Mouse (Mus musculus) hindbrain, postnatal 0 days (tissue): ENCODE measurements around the gene Clpsl2. TPM values are rescaled to one million over a fixed set of nuclear protein-coding genes. Genes with fewer than 3 reads are reported as not detected.

Experiments used
- ATAC-seq: fragments of 200-750 bp; cut with Nextera tagmentation; 2 replicates; pipeline ENCODE4 v1.8.0; 2017; ENCODE audit warnings: mild to moderate bottlenecking, moderate TSS enrichment, moderate library complexity
- DNase-seq: peaks from one replicate; pipeline ENCODE4 v3.0.0-alpha.2; 2015; ENCODE audit warnings: low spot score
- H3K27ac ChIP-seq: fragments of 300-500 bp; sonication (generic); 2 replicates; pipeline ENCODE4 v1.5.1; 2014; ENCODE audit warnings: mild to moderate bottlenecking
- H3K27me3 ChIP-seq: fragments of 300-500 bp; sonication (generic); 2 replicates; pipeline ENCODE4 v1.6.1; 2014; ENCODE audit warnings: low read length, mixed read lengths; ENCODE audit not compliant: insufficient read depth
- H3K36me3 ChIP-seq: fragments of 300-500 bp; sonication (generic); 2 replicates; pipeline ENCODE4 v1.6.1; 2014; ENCODE audit warnings: low read length, mixed read lengths; ENCODE audit not compliant: insufficient read depth
- H3K4me1 ChIP-seq: fragments of 300-500 bp; sonication (generic); 2 replicates; pipeline ENCODE4 v1.6.1; 2014; ENCODE audit warnings: antibody characterized with exemption, low read length, mixed read lengths; ENCODE audit not compliant: insufficient read depth
- H3K4me2 ChIP-seq: fragments of 300-500 bp; sonication (generic); 2 replicates; pipeline ENCODE4 v1.6.1; 2014; ENCODE audit warnings: low read depth, mild to moderate bottlenecking, low read length, moderate library complexity, mixed read lengths
- H3K4me3 ChIP-seq: fragments of 300-500 bp; sonication (generic); 2 replicates; pipeline ENCODE4 v1.5.1; 2014; ENCODE audit warnings: low read length
- H3K9ac ChIP-seq: fragments of 300-500 bp; sonication (generic); replicated peaks from 2 replicates; pipeline ENCODE4 v1.6.1; 2014; ENCODE audit warnings: mild to moderate bottlenecking, low read length, moderate library complexity, mixed read lengths
- H3K9me3 ChIP-seq: fragments of 300-500 bp; sonication (generic); 2 replicates; pipeline ENCODE4 v1.6.1; 2016; ENCODE audit warnings: low read length, mixed read lengths
- CTCF ChIP-seq: IDR thresholded peaks from 2 replicates; pipeline ENCODE4 v1.5.1; 2016; ENCODE audit warnings: antibody characterized with exemption, control low read depth, low read depth
- WGBS: fragments of 180-500 bp; shearing (Covaris S2); extraction: QIAGEN DNeasy Blood & Tissue Kit; methylation state at CpG from one replicate; pipeline ENCODE4 v1.1.7; 2014; 5-methylcytosine and 5-hydroxymethylcytosine counted together
- polyA plus RNA-seq: library from polyadenylated mRNA; unstranded; fragments of >200 nt; fragmentation: Nextera tagmentation; extraction: Ambion mirVana; gene quantifications from 2 replicates; pipeline ENCODE4 v1.2.1, GENCODE M21; 2015
- total RNA-seq: library from RNA; depleted of rRNA; stranded (reverse); fragments of >200 nt; gene quantifications from 2 replicates; pipeline ENCODE4 v1.2.3, GENCODE M21; 2014

Clpsl2 gene
- total and polyA plus RNA-seq, 2 experiments from 2014 or later, result not detected

- no peak overlapping the region for H3K27ac ChIP-seq
- H3K9me3 ChIP-seq, result no peaks in the 10 kb centered on the region
- DNase-seq, result no peak
- peak; percentile 10; the same call in 1 of the 2 replicates for TF ChIP-seq CTCF
- no peak overlapping the region for H3K9ac ChIP-seq
- H3K4me3 ChIP-seq, result no peak overlapping the region
- no peaks in the 10 kb centered on the region for H3K4me1 ChIP-seq
- no peak overlapping the region for H3K4me2 ChIP-seq
- WGBS, result 59% methylated on average over 6 of the region's 6 CpGs
- H3K36me3 ChIP-seq, result no peaks in the 10 kb centered on the region
- no peak; the same call in 1 of the 2 replicates for ATAC-seq
- H3K27me3 ChIP-seq, result no peaks in the 10 kb centered on the region
These were observed 7.6 kb downstream of the Clpsl2 start for GRCm38 (mm10) chr17:28556635-28557396.

GRCm38 (mm10) chr17:28557772-28558171, 8.6 kb downstream of the Clpsl2 start:
- H3K27me3 ChIP-seq, result no peaks in the 10 kb centered on the region
- H3K27ac ChIP-seq, result no peak overlapping the region
- WGBS, result 70% methylated on average over 6 of the region's 6 CpGs
- ATAC-seq, result no peak
- no peak overlapping the region for H3K4me2 ChIP-seq
- H3K36me3 ChIP-seq, result no peaks in the 10 kb centered on the region
- H3K9me3 ChIP-seq, result no peaks in the 10 kb centered on the region
- no peak overlapping the region for H3K4me3 ChIP-seq
- no peak for TF ChIP-seq CTCF
- no peak overlapping the region for H3K9ac ChIP-seq
- no peak for DNase-seq
- H3K4me1 ChIP-seq, result no peaks in the 10 kb centered on the region

DNA sequence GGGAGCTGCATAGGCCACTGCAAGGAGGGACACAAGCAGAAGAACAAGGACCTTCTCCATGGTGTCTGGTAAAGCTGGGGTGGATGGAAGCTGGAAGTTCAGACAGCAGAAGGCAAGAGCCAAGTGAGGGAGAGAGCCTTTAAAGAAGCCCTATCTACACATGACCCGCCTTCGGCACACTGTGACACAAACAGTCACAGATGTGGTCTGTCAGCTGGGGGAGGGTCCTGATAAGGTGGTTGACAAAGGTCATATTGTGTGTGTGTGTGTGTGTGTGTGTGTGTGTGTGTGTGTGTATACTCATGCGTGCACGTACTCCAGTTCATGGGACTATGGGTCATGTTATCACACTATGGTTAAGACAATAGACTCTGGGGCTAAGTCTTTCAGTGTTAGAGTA, 11.4 kb downstream of the Clpsl2 start, which contains the start of gene Clps:
Gene Clps, minus strand, starts transcription at position 169 of the 400 bp plus-strand sequence.
- DNase-seq (no peak), ATAC-seq (no peak)
- Histone ChIP-seq H3K9me3 (no peaks in the 10 kb centered on the region), H3K9ac (no peak within 1 kb of the TSS), H3K36me3 (no peaks in the 10 kb centered on the region), H3K27me3 (no peaks in the 10 kb centered on the region), H3K27ac (no peak within 1 kb of the TSS), H3K4me2 (no peak within 1 kb of the TSS), H3K4me1 (no peaks in the 10 kb centered on the region), H3K4me3 (no peak within 1 kb of the TSS)
- 93% methylated on average over 4 of the region's 4 CpGs for WGBS
- TF ChIP-seq CTCF, result no peak

- no peak overlapping the region for H3K27ac ChIP-seq
- H3K27me3 ChIP-seq, result no peaks in the 10 kb centered on the region
- no peak overlapping the region for H3K9ac ChIP-seq
- DNase-seq (no peak), ATAC-seq (no peak)
- H3K4me2 ChIP-seq, result no peak overlapping the region
- H3K9me3 ChIP-seq, result no peaks in the 10 kb centered on the region
- no peak overlapping the region for H3K4me3 ChIP-seq
- H3K4me1 ChIP-seq, result no peaks in the 10 kb centered on the region
- 61% methylated on average over 7 of the region's 7 CpGs for WGBS
- no peak for TF ChIP-seq CTCF
- no peaks in the 10 kb centered on the region for H3K36me3 ChIP-seq
These were observed 12.4 kb downstream of the Clpsl2 start for GRCm38 (mm10) chr17:28561613-28562012.

- H3K4me3 ChIP-seq, result no peak overlapping the region
These were observed 16.0 kb downstream of the Clpsl2 start for GRCm38 (mm10) chr17:28565181-28565580.

DNA sequence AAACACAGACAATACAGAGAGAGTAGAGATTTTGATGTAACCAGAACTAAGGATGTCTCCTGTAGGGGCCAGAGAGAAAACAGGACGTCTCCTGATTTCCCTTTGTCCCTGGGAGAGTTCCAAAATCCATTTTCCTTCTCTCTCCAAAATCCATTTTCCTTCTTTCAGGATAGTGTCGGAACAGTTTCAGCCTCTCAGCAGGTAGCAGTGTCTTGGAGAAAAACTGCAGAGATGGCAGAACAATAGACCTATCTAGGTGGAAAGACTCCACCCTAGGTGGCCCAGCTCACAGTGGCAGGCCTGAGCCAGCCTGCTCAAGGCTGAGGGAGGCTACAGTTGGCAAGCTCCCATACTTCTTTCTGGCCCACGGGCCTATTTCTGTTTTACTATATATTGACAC, 18.3 kb downstream of the Clpsl2 start:
- Histone ChIP-seq H3K4me2 (no peak overlapping the region), H3K27ac (no peak overlapping the region), H3K27me3 (no peaks in the 10 kb centered on the region), H3K4me3 (no peak overlapping the region), H3K9me3 (no peaks in the 10 kb centered on the region), H3K4me1 (no peaks in the 10 kb centered on the region), H3K9ac (no peak overlapping the region), H3K36me3 (no peaks in the 10 kb centered on the region)
- DNase-seq (no peak), ATAC-seq (no peak)
- no peak for TF ChIP-seq CTCF
- 16% methylated on average over 3 of the region's 3 CpGs for WGBS

More at GRCm38 (mm10) chr17:28565181-28565580, 16.0 kb downstream of the Clpsl2 start:
- Histone ChIP-seq H3K4me1 (no peaks in the 10 kb centered on the region), H3K9me3 (no peaks in the 10 kb centered on the region), H3K4me2 (no peak overlapping the region), H3K9ac (no peak overlapping the region), H3K36me3 (no peaks in the 10 kb centered on the region), H3K27ac (no peak overlapping the region), H3K27me3 (no peaks in the 10 kb centered on the region)
- DNase-seq, result no peak
- no peak for ATAC-seq
- no peak for TF ChIP-seq CTCF

GRCm38 (mm10) chr17:28571868-28572267, 22.7 kb downstream of the Clpsl2 start:
- no peaks in the 10 kb centered on the region for H3K36me3 ChIP-seq
- 87% methylated on average over 3 of the region's 3 CpGs for WGBS
- DNase-seq, result no peak

More at GRCm38 (mm10) chr17:28571868-28572267, 22.7 kb downstream of the Clpsl2 start:
- no peak overlapping the region for H3K4me3 ChIP-seq
- H3K4me1 ChIP-seq, result peaks cover 9% of the 10 kb centered on the region
- H3K9ac ChIP-seq, result no peak overlapping the region
- no peaks in the 10 kb centered on the region for H3K9me3 ChIP-seq
- no peak overlapping the region for H3K27ac ChIP-seq
- no peaks in the 10 kb centered on the region for H3K27me3 ChIP-seq
- no peak for ATAC-seq
- H3K4me2 ChIP-seq, result no peak overlapping the region
- TF ChIP-seq CTCF, result no peak
